Comparison of ENCODE assay signal across 34 mouse cellular contexts in the genomic region with DNA sequence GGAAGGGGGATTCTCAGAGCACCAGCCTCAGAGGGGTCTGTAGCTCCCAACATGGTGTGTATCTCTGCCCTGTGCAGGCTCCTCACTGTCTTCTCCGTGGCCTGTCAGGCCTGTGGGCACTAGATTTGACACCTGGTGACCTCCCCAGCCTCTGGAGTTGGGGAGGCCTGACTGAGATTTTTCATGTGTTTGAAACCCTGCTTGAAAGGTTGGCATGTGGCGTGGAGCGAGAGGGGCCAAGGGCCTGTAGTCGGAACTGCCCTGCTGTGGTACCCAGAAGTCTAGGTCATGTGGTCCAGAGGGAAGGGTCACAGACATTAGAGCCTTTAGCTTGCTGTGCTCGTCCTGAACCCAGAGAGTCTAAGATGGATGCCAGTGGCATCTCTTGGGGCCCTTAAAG.
"Had no signal": no experiment of that assay in that cellular context is flagged by ENCODE, and none has a peak within 500 bp of the region (broad histone marks: within the 10 kb centered on the region; RNA-seq: fewer than 3 reads in every experiment).

No protein-coding gene starts in this region.

- H3K9me3 ChIP-seq: heart, embryonic 10.5 days; heart, embryonic 12.5 days; heart, embryonic 13.5 days; hindbrain, embryonic 10.5 days; hindbrain, embryonic 12.5 days; hindbrain, embryonic 13.5 days; hindbrain, embryonic 15.5 days; intestine, embryonic 15.5 days; kidney, embryonic 15.5 days had no signal

- H3K27ac ChIP-seq: heart, embryonic 10.5 days; heart, embryonic 13.5 days; hindbrain, embryonic 10.5 days; hindbrain, embryonic 12.5 days; hindbrain, embryonic 13.5 days; hindbrain, embryonic 14.5 days; hindbrain, embryonic 15.5 days; hindbrain, postnatal 0 days; intestine, embryonic 15.5 days; kidney, embryonic 15.5 days; kidney, postnatal 0 days; layer of hippocampus, adult 2 months; left cerebral cortex, adult 2 months had no signal

- H3K27me3 ChIP-seq: heart, embryonic 13.5 days; hindbrain, embryonic 12.5 days; hindbrain, embryonic 13.5 days; hindbrain, embryonic 15.5 days; intestine, embryonic 15.5 days had no signal

- H3K4me2 ChIP-seq: heart, embryonic 11.5 days; heart, embryonic 12.5 days; heart, embryonic 13.5 days; hindbrain, embryonic 12.5 days; hindbrain, embryonic 13.5 days; hindbrain, embryonic 14.5 days; hindbrain, embryonic 15.5 days; intestine, embryonic 15.5 days; kidney, embryonic 15.5 days had no signal

- H3K36me3 ChIP-seq: hindbrain, embryonic 15.5 days had no signal

- H3K4me3 ChIP-seq: heart, embryonic 10.5 days; heart, embryonic 12.5 days; heart, embryonic 13.5 days; hindbrain, embryonic 10.5 days; hindbrain, embryonic 12.5 days; hindbrain, embryonic 13.5 days; hindbrain, embryonic 15.5 days; intestine, embryonic 15.5 days; kidney, embryonic 15.5 days; layer of hippocampus, adult 2 months; left cerebral cortex, adult 2 months had no signal

- H3K9ac ChIP-seq: heart, embryonic 12.5 days; heart, embryonic 13.5 days; hindbrain, embryonic 12.5 days; hindbrain, embryonic 13.5 days; hindbrain, embryonic 14.5 days; hindbrain, embryonic 15.5 days; intestine, embryonic 15.5 days; kidney, embryonic 15.5 days had no signal

- ATAC-seq: hindbrain, embryonic 16.5 days; hindbrain, postnatal 0 days; inflammation-experienced regulatory T-cells, adult 6 months; intestine, embryonic 15.5 days; intestine, embryonic 16.5 days; intestine, postnatal 0 days had no signal

- DNase-seq: heart, postnatal 10 days; heart, postnatal 36 days; heart, postnatal 4 days; kidney, adult 11 months; kidney, adult 18-20 months; kidney, adult 2 months; kidney, adult 8-10 months; kidney, adult 9 months; kidney, postnatal 10 days; kidney, postnatal 14 days; kidney, postnatal 25 days; kidney, postnatal 36 days; kidney, postnatal 4 days; layer of hippocampus, adult 9-11 months; layer of hippocampus, postnatal 36 days had no signal
